Mouse (Mus musculus) layer of hippocampus, postnatal 36 days (tissue): Measurements from ENCODE around the gene Rab7. TPM values are rescaled to one million over a fixed set of nuclear protein-coding genes. Genes with fewer than 3 reads are reported as not detected.
"Not testable (repeated sequence)": the region's sequence is repeated elsewhere in the genome, so short reads cannot be mapped to it uniquely, and the experiment has no call there.

Experiments
- DNase-seq, 2 experiments: peaks; one replicate each; pipeline ENCODE4 v3.0.0; 2022
- microRNA-seq, 2 experiments: library from miRNA; unstranded; fragments of <30 nt; microRNA quantifications; one replicate each; pipeline ENCODE4 v1.2.0; 2021
- total RNA-seq, 2 experiments: library from RNA; stranded (reverse); gene quantifications; 2 replicates each; pipeline ENCODE4 v1.2.3; 2021

Gene Rab7
- total RNA-seq, 2 experiments from 2014 or later = 312 to 316 TPM

DNA sequence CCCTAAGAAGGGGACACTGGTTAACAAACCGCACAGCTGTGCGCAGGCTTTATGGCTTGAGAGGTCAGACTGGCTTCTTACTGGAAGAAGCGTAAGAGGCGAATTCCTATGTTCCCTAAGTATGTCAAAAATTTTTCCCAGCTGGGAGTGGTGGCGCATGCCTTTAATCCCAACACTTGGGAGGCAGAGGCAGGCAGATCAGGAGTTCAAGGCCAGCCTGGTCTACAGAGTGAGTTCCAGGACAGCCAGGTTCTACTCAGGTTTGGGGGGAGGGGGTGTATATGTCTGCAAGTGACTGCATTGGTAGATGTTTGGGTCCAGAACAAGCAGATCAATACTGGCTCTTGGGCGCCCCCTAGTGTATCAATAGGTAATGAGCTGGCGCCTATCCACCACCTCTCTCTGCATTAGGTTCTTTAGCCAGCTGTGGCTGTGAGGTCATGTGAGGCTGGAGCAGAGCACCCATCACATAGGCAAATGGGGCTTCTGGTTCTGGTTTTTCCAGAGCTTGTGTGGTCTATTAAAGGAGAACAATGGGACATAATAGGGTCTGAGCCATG lies 47.3 kb downstream of the Rab7 start:
- peak; percentile 75 to 85 for DNase-seq

DNA sequence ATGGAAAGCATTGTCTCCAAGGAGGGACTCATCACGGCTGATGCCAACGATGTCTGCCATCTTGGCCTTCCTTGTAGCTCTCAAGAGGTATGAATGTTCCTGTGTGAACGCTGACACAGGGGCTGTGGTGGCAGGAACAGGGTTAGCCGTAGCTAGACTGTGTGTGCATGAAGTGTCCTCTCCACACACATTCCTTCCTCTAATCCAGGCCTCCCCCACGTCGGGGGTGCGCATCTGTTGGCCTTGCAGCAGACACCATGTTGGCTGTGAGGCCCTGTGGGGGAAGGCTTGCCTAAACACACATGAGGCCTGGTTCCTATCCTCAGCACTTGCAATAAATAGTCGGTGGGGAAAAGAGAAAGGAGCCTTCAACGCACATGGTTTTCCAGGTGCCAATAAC lies 48.5 kb downstream of the Rab7 start:
- no peak for DNase-seq

GRCm38 (mm10) chr6:87995519-87995918 lies 49.6 kb downstream of the Rab7 start:
- no peak for DNase-seq

- DNase-seq = peak; percentile 49 to 56
Observed at GRCm38 (mm10) chr6:87993790-87994571, 51.1 kb downstream of the Rab7 start.

GRCm38 (mm10) chr6:87992733-87993132 lies 52.3 kb downstream of the Rab7 start:
- DNase-seq = no peak

DNA sequence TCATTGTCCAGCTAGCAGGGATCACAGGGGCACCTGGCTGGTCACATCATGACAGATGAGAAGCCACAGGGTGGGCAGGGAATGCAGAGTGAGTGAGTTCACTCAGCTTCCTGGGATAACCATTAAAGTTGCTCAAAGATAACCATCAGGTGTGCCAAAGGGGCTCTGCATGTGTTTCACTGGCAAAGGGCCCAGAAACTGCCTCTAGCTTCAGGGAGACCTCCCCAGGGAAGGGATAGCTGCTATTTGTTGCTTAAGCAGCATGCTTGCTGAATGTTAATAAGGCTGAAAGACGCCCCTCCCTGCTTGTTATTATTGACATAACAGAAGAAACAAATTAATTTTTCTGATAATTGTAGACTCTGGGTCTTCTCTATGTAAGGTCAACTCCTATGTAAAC lies 53.2 kb downstream of the Rab7 start:
- no peak for DNase-seq

- DNase-seq = no peak
Observed at GRCm38 (mm10) chr6:87991216-87991615, 53.9 kb downstream of the Rab7 start.

DNA sequence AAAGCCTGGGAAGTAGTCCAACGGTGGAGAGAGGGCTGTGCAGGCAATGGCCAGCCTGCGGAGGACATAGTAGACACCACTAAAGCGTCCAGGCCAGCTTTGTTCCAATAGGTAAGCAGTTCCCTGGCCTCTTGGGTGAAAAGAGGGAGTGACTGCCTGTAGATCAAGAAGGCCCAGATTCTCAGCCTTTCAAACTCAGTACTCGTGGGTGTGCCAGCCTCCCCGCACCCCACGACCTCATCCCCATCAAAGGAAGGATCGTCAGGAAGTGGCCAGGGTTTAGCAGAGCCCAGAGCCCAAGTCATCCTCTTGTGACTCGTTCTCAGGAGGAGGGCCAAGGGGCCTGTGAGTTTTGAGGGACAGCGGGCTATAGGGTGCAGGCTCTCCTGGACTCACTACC lies 62.6 kb downstream of the Rab7 start:
- DNase-seq = no peak

- peak; percentile 76 to 79 for DNase-seq
Observed at GRCm38 (mm10) chr6:87981547-87982256, 63.4 kb downstream of the Rab7 start, which contains the start of gene H1fx. Gene H1fx, minus strand, starts transcription at chr6:87981637.

DNA sequence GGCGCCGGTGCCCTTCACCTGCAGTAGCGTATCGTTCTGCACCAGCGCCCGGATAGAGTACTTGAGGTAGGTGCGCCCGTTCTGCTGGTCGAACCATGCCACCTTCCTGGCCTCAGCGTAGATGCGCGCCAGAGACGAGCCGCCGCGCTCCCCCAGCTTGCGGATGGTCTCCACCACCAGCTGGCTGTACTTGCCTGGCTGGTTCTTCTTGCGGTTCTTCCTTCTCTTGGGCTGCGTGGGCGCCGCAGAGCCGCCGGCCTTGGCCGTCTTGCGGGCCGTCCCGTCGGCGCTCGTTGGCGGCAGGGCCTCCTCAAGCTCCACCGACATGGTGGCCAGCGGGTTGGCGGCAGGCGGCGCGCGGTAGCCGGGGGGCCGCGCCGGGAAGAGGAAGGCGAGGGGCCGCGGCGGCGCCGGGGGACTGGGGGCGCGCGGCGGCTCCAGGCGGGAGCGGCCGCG lies 64.0 kb downstream of the Rab7 start:
- peak; percentile 41 to 52 for DNase-seq

GRCm38 (mm10) chr6:87980374-87981029 lies 64.6 kb downstream of the Rab7 start:
- DNase-seq = peak; percentile 84 to 85

GRCm38 (mm10) chr6:87979728-87980127 lies 65.3 kb downstream of the Rab7 start:
- DNase-seq = no peak

DNA sequence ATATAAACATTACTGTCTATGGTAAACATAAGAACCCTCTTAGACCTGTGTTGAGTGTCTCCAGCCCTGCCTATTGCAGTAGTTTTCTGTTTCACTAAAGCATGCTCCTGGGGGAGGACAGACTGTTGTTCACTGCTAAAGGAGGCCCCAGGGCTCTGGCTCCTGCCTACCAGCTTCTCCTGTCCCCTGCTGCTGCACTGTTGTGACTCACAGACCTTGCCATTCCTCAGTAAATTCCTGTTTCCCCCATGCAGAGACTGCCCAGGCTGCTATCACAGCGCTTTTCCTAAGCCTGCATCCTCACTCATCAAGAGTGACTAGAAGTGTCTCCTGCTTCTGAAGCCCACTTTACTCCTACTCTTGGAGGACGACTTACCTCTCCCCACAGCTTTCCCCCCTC lies 75.0 kb downstream of the Rab7 start:
- no peak for DNase-seq

GRCm38 (mm10) chr6:87962457-87962856 lies 82.6 kb downstream of the Rab7 start:
- not testable (repeated sequence) for DNase-seq

Small RNA genes within 50 kb of the gene (microRNA-seq; reads per million reads assigned to microRNA genes)
- 0 reads per million in 2 experiments for gene Gm47286

Other genes starting within 250 kb of the Rab7 start
- 10 to 100 TPM; 15.5 to 16.7 TPM for gene Rab43, start 233.1 kb downstream of the Rab7 start, total RNA-seq
- 1 to 10 TPM; 1.8 to 3.4 TPM for gene Gm45140, start 209.5 kb downstream of the Rab7 start, total RNA-seq
- gene Isy1, start 206.5 kb downstream of the Rab7 start, total RNA-seq = 10 to 100 TPM; 29.6 to 30.0 TPM
- gene Cnbp, start 194.2 kb downstream of the Rab7 start, total RNA-seq = 100 to 1,000 TPM; 254 to 269 TPM
- 100 to 1,000 TPM; 238 to 252 TPM for gene Copg1, start 157.5 kb downstream of the Rab7 start, total RNA-seq
- 10 to 100 TPM; 24.3 to 28.4 TPM for gene Hmces, start 131.3 kb downstream of the Rab7 start, total RNA-seq
- gene H1fx, start 63.6 kb downstream of the Rab7 start, total RNA-seq = 10 to 100 TPM; 63.5 to 71.7 TPM
- gene Rpn1, start 39.2 kb upstream of the Rab7 start, total RNA-seq = 100 to 1,000 TPM; 185 to 192 TPM
- 1 to 10 TPM; 3.7 to 7.8 TPM for gene Gata2, start 148.6 kb upstream of the Rab7 start, total RNA-seq
- not detected for gene Dnajb8, start 177.0 kb upstream of the Rab7 start, total RNA-seq